Mouse (Mus musculus) stomach, postnatal 0 days (tissue): Measurements from ENCODE around the gene Kcnh4.
A peak's percentile ranks its signal among the peaks of the same experiment; 100 is the strongest.

Experiments used
- CTCF ChIP-seq: IDR thresholded peaks from 2 replicates; pipeline ENCODE4 v1.5.1; 2016; ENCODE audit warnings: antibody characterized with exemption, low read depth, mild to moderate bottlenecking, moderate library complexity
- EP300 ChIP-seq: optimal IDR thresholded peaks from 2 replicates; pipeline ENCODE3; 2016; ENCODE audit warnings: antibody characterized with exemption

DNA sequence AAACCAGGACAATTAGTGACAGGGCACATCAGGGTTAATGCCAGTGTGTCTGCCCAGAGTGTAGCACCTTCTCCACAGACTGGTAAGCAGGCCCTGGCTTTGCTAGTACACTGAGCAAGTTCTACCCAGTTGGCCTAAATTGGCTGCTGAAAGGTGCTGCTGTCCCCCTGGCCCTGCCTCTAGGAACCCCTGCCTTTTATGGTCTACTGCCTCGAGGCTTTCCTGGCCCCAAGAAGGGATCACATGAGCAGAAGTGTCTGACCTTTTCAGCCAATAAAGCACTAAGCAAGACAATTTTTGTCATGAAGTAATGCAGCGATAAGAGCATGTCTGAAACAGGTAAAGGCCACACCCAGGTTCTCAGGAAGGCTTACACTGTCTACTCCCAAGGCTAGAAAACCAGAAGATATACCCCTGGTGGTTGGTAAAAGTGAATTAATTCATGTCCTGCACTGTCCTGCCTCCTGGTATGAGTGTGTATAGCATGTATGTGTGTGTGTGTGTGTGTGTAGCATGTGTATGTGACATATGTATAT, 37.2 kb downstream of the Kcnh4 start:
- 0 out of 2 replicates have a peak, but pooled peaks have one; percentile 2 for TF ChIP-seq CTCF
- no peak for TF ChIP-seq EP300
